Mouse (Mus musculus) layer of hippocampus, postnatal 36 days (tissue): ENCODE measurements around the gene Hist1h3h. TPM values are rescaled to one million over a fixed set of nuclear protein-coding genes. Genes with fewer than 3 reads are reported as not detected.
"Not testable (repeated sequence)": the region's sequence is repeated elsewhere in the genome, so short reads cannot be mapped to it uniquely, and the experiment has no call there.

Source experiments
- DNase-seq, 2 experiments: peaks; one replicate each; pipeline ENCODE4 v3.0.0; 2022
- total RNA-seq, 2 experiments: library from RNA; stranded (reverse); gene quantifications; 2 replicates each; pipeline ENCODE4 v1.2.3; 2021

Gene Hist1h3h
- 10 to 100 TPM; 57.9 to 69.3 TPM for total RNA-seq

DNA sequence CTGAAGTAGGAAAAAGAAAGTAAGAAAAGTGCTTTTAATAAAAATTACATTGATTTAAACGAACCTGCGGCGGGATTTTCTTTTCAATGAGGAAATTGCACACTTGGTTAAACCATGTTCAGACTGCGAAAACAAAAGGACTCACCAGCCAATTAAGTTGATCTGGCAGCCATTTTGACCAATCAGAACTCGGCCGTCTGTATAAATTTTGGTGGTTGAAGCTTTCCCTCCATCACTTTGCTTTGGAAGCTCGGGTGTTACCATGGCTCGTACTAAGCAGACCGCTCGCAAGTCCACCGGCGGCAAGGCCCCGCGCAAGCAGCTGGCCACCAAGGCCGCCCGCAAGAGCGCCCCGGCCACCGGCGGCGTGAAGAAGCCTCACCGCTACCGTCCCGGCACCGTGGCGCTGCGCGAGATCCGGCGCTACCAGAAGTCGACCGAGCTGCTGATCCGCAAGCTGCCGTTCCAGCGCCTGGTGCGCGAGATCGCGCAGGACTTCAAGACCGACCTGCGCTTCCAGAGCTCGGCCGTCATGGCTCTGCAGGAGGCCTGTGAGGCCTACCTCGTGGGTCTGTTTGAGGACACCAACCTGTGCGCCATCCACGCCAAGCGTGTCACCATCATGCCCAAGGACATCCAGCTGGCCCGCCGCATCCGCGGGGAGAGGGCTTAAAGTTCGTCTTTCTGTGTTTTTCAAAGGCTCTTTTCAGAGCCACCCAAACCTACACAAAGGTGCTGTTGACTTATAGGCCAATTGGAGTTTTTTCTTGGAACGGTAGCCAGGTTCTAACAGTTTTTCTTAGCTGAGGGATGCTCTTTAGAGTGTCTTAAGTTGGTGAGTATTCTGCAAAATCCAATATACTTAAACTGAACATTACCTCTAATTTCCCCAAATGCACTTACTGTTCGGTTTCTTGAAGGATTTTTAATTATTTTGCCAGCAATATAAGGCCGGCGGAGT, at the start of gene Hist1h3h:
Hist1h3h (plus strand) TSS at position 263 of the 961 bp plus-strand sequence.
- DNase-seq: peak; percentile 86 to 87

DNA sequence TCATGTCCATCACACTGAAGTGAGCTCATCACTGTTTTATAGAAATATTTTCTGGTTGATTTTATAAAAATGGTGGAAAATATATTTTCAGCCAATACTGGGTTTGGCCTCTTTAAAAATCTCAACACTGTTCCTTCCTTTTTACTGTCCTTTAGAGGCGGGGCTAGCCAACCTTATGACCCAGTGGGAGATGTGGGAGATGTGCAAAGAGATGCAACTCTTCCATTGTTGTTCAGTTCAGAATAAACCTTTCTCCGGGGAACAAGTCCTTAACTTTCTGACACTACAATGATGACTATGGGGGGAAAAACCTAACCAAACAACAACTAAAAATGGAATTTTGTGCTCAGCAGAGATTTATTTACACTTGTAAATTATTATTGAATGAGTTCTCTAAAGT, 40.2 kb upstream of the Hist1h3h start, which contains the start of gene Olfr1360:
Olfr1360 (minus strand) TSS at position 101 of the 400 bp plus-strand sequence.
- no peak for DNase-seq

DNA sequence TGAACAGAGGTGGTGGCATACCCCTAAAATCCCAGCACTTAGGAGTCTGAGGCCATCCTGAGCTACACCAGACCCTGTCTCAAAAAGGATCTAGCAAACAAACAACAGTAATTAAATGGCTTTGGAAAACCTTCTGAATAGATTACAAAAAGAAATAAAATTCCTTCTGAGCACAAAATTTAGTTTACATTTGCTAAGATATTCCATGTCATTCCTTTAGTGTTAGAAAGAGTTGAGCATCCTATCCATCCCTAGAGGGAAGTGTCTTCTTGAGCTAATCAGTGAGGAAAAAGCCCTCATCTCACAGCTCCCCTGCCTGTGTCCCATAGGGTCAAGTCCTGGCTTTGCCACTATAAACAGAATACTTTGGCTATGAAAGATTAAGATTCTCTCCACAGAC, 19.6 kb upstream of the Hist1h3h start, which contains the start of gene Olfr1359:
Olfr1359 (plus strand) TSS at position 301 of the 400 bp plus-strand sequence.
- DNase-seq: no peak

DNA sequence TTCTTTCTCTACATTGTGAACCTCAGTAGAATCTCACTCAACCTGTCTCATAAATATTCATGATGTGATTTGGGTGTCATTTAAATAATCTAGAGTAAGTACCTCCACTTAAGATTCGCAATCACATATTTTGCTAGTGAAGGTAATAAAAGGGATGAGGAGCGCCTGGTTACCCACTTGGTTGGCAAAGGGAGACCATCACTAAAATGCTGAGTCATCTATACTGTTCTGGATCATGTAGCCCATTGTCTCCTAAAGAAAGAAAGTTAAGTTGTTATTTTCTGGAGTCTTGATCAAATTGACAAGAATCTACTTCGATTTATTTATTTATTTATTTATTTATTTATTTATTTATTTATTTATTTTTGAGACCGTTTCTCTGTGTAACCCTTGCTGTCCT, 10.8 kb upstream of the Hist1h3h start:
- no peak for DNase-seq

DNA sequence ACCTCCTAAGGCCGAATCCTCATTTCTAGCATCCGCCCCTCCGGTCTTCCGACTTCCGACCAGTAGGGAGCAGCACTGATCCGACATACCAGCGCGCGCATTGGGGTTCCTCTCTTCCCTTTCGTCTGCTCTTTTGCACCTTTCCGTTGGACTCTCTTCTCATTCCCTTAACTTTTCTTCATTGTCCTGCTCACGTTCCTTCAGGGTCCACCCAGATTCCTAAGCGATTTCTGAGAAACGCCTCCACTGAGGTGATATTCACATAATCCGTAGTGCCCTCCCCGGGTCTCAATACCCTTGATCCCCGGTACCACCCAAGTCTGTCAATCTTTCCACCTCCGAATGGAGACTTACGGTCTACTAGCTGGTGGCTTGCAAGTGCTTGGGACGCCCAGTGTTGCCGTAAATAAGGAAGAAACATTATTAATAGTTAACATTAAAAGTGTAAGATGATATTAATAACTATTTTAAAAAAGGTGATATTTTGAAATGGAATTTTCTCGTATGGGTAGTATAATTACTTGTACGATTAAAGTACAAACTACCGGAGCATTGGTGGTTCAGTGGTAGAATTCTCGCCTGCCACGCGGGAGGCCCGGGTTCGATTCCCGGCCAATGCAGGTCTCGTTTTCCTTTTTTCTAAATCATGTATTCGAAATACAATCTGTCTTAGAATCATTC, 7.3 kb upstream of the Hist1h3h start:
- DNase-seq: peak; percentile 82 to 89

DNA sequence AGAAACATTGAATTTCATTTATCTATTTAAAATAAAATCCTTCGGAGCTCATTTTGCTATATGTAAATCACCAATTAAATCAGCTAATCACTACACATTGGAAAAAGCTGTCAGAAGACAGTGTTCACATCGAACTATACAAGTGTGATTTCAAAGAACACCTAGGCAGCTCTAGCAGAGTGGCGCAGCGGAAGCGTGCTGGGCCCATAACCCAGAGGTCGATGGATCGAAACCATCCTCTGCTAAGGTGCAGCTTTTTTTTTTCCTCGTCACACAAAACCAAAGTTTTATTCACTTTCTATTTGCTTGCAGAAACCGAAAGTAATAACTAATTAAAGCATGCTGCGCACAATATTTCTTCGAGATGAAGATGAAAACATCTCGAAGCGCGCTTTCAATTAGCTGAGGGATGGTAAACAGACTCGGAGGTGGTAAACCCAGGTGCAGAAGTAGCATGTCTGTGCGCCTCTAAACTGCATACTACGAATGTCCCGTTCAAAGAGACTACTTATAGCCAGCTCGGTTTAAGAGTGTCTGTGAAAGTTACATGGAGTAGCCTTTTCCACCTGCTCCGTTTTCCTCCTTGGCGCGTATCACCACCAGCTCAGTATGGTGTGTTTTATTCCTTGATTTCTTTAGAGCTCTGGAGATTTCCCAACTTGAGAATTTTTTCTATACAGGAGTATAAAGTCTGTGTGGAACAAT, 6.5 kb upstream of the Hist1h3h start:
- peak; percentile 79 to 84 for DNase-seq

DNA sequence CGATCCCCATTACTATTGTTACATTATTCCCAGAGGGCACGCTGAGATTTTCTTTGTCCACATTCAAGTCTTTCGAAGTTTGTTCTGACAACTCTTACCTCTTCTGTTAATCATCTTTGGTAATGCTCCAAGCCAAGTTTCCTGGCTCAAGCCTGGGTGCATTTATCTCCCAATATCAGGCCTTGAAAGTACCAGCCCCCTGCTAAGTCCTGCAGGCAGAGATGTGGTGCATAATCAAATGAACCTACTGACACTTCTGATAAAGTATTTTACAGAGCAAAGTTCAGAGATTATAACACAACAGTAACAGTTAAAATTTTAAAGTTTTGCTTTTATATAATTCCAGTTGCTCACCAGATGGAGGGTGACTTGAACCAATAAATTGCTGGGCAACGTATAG, 5.8 kb upstream of the Hist1h3h start:
- DNase-seq: no peak

DNA sequence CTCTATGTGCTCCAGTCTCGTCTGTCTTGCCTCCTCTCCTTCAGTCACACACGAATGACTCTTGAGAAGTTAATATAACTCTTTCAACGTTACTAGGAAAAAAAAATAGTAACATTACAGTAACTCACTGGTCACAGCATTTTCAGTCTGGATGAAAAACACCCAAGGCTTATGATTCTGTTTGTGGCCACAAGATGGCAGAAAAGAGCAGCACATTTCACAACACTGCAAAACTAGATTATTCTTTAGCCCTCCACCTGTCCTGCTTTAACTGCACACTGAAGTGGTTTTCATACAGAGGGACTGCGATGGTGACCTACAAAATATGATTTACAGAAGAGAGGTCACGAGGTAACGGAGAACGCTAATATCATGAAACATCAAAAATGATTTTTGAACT, 2.7 kb upstream of the Hist1h3h start:
- DNase-seq: peak in 1 of 2 experiments; percentile 61

DNA sequence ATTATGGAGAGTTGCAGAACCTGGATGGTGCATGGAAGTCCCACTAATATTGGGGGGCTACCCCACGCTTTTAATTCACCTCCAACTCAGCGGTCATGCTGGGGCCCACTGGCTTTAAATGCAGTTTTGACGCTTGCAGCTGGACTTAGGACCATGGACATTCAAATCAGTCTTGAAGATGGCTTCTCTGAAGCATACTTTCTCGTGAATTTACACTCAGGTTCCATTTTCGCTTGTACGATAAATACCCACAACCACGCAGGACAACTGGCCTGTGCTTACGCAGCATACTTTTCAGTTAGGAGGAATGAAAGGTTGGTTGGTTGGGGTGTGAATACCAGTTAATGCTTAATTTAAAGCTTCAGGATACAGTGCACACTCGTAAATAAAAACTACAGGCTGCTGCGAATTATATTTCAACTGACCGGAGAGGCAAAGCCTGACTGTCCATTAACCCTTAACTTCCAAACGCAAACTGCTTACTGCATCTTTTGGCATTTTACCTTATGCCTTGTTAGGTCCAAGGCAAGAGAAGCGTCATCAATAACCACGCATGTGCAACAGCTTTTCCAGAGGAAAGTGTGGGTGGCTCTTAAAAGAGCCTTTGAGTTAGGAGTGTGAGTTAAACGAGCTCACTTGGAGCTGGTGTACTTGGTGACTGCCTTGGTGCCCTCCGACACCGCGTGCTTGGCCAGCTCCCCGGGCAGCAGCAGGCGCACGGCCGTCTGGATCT, 2.2 kb upstream of the Hist1h3h start:
- no peak for DNase-seq

DNA sequence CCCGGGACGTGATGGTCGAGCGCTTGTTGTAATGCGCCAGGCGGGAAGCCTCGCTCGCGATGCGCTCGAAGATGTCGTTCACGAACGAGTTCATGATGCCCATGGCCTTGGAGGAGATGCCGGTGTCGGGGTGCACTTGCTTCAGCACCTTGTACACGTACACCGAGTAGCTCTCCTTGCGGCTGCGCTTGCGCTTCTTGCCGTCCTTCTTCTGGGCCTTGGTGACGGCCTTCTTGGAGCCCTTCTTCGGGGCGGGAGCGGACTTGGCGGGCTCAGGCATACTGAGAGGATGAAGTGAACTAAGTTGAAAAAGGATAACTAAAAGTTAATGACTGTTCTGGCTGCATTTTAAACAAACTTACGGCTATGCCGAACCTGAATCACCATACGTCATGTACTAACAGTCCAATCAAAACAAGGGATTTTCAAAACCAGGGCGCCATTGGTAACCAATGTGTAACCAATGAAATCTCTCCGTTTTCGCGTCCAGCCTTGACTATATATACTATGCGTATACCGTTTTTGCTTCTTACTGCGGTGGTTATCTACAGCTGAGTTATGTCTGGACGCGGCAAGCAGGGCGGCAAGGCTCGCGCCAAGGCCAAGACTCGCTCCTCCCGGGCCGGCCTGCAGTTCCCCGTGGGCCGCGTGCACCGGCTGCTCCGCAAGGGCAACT, 1.5 kb upstream of the Hist1h3h start, which contains the start of the genes Hist1h2bl and Hist1h2ai:
Hist1h2bl (minus strand) TSS at position 280 of the 676 bp plus-strand sequence.
Hist1h2ai (plus strand) TSS at position 559 of the 676 bp plus-strand sequence.
- DNase-seq: peak; percentile 74 to 84

DNA sequence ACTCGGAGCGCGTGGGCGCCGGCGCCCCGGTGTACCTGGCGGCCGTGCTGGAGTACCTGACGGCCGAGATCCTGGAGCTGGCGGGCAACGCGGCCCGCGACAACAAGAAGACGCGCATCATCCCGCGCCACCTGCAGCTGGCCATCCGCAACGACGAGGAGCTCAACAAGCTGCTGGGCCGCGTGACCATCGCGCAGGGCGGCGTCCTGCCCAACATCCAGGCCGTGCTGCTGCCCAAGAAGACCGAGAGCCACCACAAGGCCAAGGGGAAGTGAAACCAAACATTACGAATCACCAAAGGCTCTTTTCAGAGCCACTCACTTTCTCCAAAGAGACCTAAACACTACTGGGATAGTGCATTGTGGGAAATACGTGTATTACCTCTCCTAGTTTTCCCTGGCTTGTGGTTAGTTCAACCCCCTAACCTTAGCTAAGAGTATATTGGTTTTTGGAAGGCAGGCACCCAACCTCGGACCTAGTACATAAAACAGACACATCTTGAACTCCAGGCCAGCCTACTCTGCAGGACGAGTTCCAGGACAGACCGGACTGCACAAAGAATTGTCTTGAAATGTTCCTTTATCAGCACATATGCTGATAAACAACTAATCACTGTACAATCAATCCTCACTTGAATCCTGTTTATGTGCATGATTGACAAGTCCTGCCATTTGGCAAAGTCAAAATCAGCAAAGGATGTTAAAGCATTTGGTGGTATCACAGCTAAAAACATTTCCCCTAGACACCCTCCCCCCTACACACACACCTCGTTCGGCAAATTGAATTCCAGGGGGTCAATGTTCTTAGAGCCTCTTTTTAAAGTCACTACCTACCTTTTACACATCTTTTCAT, 693 bp upstream of the Hist1h3h start:
- DNase-seq: not testable (repeated sequence)

DNA sequence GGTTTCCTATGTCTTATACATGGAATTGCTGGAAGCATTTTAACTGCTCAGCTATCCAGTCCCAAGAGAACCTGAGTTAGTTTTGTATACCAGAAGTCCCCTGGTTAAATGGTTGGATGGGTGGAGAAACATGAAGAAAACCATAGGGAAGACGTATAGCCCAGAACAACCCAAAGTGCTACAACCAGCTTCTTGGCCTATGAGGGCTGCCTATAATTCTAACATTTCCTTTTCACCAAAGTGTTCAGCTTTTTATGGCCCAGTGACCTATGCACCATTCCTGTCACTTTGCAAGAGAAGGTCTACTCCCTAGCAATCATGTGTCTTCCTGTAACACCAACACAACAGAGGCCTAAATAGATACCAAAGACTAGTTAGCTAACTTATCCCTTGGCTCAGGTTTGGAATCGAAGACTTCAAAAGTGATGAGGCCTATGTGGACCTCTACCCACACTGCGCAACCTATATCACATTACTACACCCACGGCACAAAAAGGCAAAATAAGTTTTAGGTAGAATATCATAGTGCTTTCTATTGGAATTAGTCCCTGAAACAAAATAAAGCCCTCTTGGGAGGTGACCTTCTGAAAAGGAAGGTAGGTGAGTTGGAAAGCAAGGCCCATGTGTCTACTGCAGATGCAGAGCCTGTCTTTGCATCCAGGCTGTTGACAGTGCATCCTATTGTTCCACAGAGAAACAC, 1.1 kb downstream of the Hist1h3h start:
- DNase-seq: no peak

DNA sequence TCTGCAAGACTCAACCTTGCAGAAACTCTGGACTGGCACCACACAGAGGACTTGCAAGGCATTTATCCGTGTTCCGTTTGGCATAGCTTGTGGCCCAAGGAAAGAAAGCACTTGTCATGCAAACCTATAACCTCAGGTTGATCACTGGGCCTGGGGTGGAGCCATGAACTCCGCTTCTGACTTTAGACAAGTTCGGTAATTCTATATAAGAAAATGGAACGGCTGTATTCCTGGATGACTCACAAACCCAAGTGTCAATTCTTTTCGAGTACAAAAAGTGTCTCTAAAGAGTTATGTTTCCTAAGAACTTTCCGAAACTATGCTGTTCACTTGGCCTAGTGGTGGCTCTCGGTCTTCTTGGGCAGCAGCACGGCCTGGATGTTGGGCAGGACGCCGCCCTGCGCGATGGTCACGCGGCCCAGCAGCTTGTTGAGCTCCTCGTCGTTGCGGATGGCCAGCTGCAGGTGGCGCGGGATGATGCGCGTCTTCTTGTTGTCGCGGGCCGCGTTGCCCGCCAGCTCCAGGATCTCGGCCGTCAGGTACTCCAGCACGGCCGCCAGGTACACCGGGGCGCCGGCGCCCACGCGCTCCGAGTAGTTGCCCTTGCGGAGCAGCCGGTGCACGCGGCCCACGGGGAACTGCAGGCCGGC, 3.8 kb downstream of the Hist1h3h start:
- DNase-seq: not testable (repeated sequence)

DNA sequence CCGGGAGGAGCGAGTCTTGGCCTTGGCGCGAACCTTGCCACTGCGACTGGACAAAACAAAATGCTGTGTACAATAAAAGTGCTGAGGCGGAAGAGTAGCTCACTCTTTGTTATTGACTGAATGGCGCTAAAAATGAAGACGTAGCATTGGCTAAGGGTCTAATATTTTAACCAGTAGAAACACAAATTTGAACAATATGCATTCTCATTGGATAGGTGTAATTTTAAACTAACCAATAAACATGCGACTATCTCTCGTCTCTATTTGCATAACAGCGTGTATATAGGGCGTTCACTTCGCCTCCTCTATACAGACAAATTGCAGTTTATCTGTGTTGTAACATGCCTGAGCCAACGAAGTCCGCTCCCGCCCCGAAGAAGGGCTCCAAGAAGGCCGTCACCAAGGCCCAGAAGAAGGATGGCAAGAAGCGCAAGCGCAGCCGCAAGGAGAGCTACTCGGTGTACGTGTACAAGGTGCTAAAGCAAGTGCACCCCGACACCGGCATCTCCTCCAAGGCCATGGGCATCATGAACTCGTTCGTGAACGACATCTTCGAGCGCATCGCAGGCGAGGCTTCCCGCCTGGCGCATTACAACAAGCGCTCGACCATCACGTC, 4.4 kb downstream of the Hist1h3h start, which contains the start of gene Hist1h2bm:
Hist1h2bm (plus strand) TSS at position 288 of the 616 bp plus-strand sequence.
- DNase-seq: peak; percentile 54 to 56

DNA sequence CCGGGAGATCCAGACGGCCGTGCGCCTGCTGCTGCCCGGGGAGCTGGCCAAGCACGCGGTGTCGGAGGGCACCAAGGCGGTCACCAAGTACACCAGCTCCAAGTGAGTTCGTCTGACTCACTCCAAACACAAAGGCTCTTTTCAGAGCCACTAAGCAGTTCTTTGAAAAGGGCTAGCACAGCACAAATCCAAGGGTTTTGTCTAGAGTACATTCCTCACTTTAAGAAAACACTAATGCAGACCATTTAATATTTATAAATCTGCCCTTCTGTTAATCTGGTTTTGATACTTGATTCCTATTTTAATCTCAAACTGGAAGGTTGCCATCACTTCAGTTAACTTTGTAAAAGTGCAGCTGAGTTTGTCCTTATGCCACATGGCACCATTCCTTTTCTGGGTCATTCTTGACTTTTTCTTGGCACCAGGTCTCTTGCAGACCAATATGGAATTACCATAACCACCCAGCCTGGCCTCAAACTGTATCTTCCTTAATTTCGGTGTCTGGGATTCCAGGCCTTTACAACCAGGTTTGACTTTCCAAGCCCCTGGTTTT, 5.0 kb downstream of the Hist1h3h start:
- DNase-seq: no peak

DNA sequence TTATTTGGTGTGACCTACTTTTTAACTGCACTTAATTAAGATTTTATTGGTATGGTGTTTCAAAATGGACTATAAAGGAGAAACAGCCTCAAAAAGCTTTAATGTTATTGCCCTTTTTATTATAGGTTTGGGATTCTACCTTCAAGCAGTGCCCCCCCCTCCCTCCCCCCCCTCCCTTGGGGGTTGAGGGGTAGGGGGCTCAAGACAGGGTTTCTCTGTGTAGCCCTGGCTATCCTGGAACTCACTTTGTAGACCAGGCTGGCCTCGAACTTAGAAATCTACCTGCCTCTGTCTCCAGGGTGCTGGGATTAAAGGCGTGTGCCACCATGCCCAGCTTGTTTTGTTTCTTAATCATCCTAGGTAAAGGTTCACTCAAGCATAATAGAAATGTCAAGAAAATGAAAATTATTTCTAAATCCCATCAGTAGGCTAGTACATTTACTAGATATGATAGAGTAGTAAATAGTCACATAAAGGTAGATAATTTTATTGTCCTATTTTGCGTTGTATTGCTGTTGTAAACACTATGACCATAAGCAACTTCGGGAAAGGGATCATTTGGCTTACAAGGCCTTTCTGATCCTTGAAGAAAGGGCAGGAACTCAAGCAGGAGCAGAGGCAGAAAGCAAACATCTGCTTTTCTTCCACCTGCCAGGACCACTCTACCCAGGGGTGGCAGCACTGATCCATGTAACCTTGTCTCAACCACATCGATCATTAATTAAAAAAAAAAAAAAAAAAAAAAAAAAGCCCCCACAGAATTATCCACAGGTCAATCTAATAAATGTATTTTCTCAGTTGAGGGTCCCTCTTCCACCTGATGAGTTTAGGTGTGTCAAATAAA, 5.8 kb downstream of the Hist1h3h start:
- no peak for DNase-seq
